Mouse (Mus musculus) frontal cortex, postnatal 14 days (tissue): Measurements from ENCODE around the gene Lck.

Experiments used
- DNase-seq, 2 experiments: peaks; one replicate each; pipeline ENCODE4 v3.0.0; 2022; ENCODE audit warnings: low spot score in 2 of 2

Lck gene

DNA sequence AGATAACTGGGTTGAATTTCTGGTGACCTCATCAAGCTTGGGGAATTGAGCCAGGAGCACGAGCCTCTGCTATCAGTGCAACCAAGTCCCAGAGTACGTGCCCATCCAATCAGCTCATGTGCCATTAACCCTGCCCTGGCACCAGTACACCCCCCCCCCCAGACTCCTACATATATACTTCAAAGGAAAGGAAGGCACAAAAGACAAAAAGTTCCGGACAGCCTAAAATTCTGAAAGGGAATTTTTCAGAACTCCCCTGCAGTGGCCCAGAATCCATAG, 65.3 kb downstream of the Lck start:
- no peak for DNase-seq

DNA sequence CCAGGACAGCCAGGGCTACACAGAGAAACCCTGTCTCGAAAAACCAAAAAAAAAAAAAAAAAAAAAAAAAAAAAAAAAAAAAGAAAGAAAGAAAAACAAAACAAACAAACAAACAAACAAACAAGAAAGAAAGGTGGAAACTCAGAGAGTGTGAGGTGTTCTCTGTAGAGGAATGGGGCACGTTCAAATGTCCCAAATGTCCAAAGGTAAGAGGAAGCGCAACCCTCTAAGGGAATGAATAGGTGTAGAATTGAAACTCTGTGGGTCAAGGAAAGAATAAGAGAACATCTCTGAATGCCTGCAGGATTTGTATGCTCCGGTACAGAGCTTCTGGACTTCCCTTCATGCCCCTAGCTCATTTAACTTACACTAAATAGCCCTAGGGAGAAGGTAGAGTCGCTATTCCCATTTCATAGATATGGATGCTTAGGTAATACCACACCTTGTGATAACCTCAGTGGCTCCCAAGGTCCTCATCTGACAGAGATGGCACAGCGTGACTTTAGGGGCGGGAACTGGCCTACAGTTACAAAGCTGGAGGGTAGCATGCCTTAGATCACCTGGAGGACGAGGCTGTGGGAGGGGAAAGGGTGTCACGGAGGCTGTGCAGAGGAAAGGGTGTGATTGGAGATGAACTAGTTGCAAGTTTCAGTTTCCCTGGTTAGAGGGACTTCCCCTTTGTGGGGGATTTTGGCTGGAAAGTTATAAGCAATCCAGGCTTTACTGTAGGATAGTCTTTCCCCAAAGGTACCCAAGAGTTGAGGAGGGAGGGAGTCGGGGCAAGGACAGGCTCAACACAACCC, 65.8 kb downstream of the Lck start:
- no peak for DNase-seq

DNA sequence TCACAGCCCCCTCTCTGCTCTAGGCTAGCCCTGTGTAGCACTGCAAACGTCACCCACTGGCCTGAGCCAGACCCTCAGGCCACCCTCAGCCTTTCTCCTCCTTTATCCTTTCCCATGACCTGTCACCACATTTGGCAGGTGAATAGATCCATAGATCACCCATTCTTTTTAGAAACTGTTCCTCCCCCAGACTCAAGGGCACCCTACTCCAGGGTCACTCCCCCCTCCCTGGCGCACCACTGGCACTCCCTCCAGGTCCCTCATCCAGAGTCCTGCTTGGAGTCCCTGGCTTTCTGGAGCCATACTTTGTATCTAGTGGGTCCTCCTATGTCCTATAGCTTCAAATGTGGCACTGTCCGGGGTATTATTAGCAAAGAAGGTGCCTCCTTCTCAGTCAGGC, 67.9 kb downstream of the Lck start:
- no peak for DNase-seq

DNA sequence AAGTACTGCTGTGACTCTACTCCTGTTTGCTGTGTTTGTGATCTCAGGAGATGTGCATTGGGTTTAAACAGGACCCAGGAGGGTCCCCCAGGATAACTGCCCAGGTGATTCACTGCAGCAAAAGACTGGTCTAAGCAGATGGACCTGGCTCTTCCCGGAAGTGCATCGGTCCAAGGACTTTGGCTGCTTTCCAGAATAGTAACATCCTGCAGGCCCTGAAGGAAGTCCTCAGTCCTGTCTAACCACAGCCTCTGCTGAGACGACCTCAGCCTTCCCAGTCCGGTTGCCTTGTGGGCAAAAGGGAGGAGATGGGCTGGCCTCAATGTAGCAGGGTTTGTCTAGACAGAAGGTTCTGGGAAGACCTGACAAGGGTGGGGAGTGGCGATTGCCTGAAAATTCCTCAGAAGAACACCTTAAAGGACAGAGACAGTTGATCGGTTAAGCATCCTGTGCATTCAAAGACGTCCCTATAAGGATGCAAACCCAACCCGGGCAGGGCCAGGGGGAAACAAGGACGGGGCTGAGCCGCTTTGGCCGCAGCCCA, 70.5 kb downstream of the Lck start:
- DNase-seq, result peak in 1 of 2 experiments; percentile 6

- DNase-seq, result no peak
Observed at GRCm38 (mm10) chr4:129502327-129502888, 71.0 kb downstream of the Lck start.

DNA sequence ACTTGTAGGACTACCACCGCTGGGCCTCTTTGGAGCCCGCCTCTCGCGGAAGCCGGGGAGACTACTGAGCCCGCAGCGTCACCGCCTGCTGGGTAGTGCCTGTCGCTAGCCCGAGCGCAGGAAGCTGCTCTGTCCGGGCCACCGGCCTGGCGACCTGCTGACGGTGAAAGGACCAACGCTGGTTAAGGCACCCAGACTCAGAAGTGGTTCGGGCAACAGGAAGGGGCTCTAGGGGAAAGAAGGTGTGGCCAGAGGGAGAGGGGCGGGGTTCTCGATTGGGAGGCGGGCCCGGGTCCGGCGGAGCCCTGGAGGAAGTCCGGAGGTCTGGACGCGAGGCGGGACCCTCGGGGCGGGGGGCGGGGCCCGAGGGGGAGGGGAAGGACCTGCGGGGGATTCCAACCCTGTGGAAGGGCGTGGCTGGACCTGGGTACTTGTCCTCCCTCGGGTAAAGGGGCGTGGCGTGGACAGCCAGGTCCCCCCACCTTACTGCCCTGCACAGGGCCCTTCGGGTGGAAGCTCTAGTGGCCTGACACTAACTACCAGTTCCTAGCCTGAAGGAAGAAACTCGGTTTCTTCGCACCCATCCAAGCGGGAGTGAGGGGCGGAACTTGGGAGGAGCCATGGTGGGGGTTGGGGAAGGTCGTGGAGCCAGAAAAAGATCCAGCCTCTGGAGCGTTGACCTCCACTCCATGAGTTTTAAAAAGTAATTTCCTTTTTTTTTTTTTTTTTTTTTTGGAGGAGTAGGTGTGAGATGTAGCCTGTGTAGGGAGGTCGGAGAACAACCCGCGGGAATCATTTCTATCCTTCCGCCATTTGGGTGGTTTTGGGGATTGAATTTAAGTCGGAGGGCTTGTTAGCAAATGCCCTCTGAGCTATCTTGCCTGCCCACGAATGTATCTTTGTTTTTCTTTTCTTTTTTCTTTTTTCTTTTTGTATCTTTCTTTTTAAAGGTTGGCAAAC, 72.6 kb downstream of the Lck start:
- DNase-seq, result peak in 1 of 2 experiments; percentile 68

DNA sequence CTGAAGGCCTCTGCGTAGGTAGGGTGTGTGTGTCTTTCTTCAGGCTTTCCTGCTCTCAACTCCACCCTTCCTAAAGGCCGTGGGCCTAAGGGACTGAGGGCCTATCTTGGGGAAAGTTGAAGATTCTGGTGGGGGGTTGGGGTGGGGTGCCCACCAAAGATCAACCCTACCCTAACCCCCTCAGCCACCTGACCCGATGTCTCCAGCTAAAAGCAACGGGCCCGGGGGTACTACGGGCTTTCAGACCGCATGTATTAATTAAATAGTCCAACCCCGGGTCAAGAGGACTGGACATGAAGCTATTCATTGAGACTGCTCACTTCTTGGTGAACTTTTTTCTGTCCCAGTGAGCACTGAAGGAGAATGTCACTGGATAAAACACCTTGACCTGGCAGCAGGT, 73.4 kb downstream of the Lck start:
- DNase-seq, result no peak

GRCm38 (mm10) chr4:129498941-129499340, 74.5 kb downstream of the Lck start:
- no peak for DNase-seq
